Mouse (Mus musculus) liver, adult 2 months (tissue): ENCODE measurements at regions not wholly inside any gene's neighbourhood (a gene's known extent, or its start where the extent isn't known, plus 50 kb on each side); places are given as distances from the start of the nearest gene placed in this dataset.

Experiments
- CTCF ChIP-seq: fragments of 200-500 bp; IDR thresholded peaks from 2 replicates; pipeline ENCODE4 v1.5.1; 2011; ENCODE audit warnings: low read depth, low read length, control low read depth
- POLR2A ChIP-seq: fragments of 200-500 bp; IDR thresholded peaks from 2 replicates; pipeline ENCODE4 v1.6.1; 2011; ENCODE audit warnings: low read length, control low read depth; ENCODE audit not compliant: insufficient read depth; ENCODE audit errors: extremely low read depth

GRCm38 (mm10) chr14:48754080-48754720 is 80.6 kb upstream of the Otx2 start:
- TF ChIP-seq CTCF (no peak), POLR2A (no peak)
